In genomic region chr15:13232567-13233259, GRCm38 (mm10) we compare ENCODE assay signal across 14 mouse cellular contexts. TPM values are rescaled to one million over a fixed set of nuclear protein-coding genes. Genes with fewer than 3 reads are reported as not detected.
"Had no signal": no experiment of that assay in that cellular context is flagged by ENCODE, and none has a peak within 500 bp of the region (broad histone marks: within the 10 kb centered on the region; RNA-seq: fewer than 3 reads in every experiment).

No protein-coding gene starts in this region.

- DNase-seq: kidney, postnatal 14 days; lung, adult 2 months; lung, postnatal 36 days; midbrain, embryonic 14.5 days; thymus, postnatal 4 days had no signal

- H3K9me3 ChIP-seq: limb, embryonic 10.5 days; liver, embryonic 15.5 days; neural tube, embryonic 12.5 days had no signal

- H3K36me3 ChIP-seq: limb, embryonic 10.5 days; liver, embryonic 15.5 days; neural tube, embryonic 12.5 days had no signal

- H3K27ac ChIP-seq: left cerebral cortex, adult 2 months; limb, embryonic 10.5 days; liver, embryonic 15.5 days; neural tube, embryonic 12.5 days; stomach, postnatal 0 days had no signal

- H3K4me1 ChIP-seq: liver, embryonic 15.5 days; neural tube, embryonic 12.5 days had no signal

- H3K27me3 ChIP-seq: liver, embryonic 15.5 days; neural tube, embryonic 12.5 days had no signal

- ATAC-seq: lung, postnatal 0 days had no signal

- H3K9ac ChIP-seq: liver, embryonic 15.5 days; neural tube, embryonic 12.5 days had no signal

- H3K4me2 ChIP-seq: liver, embryonic 11.5 days; liver, embryonic 15.5 days; neural tube, embryonic 12.5 days had no signal

- H3K4me3 ChIP-seq: left cerebral cortex, adult 2 months; limb, embryonic 10.5 days; liver, embryonic 15.5 days; neural tube, embryonic 12.5 days had no signal

RNA-seq across cellular contexts. Expression of gene Cdh6, which starts 59.2 kb away (rescaled TPM):
- total RNA-seq: megakaryocyte progenitor cell, adult 5-6 weeks; monocyte, adult 5-6 weeks had no signal
